Mouse (Mus musculus) lung, adult 2 months (tissue): ENCODE measurements around the gene Hspa1b. TPM values are rescaled to one million over a fixed set of nuclear protein-coding genes. Genes with fewer than 3 reads are reported as not detected.
A peak's percentile ranks its signal among the peaks of the same experiment; 100 is the strongest.
"Not testable (repeated sequence)": the region's sequence is repeated elsewhere in the genome, so short reads cannot be mapped to it uniquely, and the experiment has no call there.

Source experiments
- DNase-seq: peaks from one replicate; pipeline ENCODE4 v3.0.0; 2022
- H3K4me1 ChIP-seq: fragments of 200-500 bp; 2 replicates; pipeline ENCODE4 v1.6.1; 2011; ENCODE audit warnings: low read length; ENCODE audit not compliant: control insufficient read depth, insufficient read depth
- H3K4me3 ChIP-seq: fragments of 200-500 bp; replicated peaks from 2 replicates; pipeline ENCODE3; 2011; ENCODE audit warnings: low read depth, mild to moderate bottlenecking, control low read depth, low read length; ENCODE audit errors: extremely low read depth
- CTCF ChIP-seq: fragments of 200-500 bp; IDR thresholded peaks from 2 replicates; pipeline ENCODE4 v1.5.1; 2011; ENCODE audit warnings: mild to moderate bottlenecking, low read length, control low read depth; ENCODE audit not compliant: insufficient read depth
- POLR2A ChIP-seq: fragments of 200-500 bp; IDR thresholded peaks from 2 replicates; pipeline ENCODE4 v1.6.1; 2011; ENCODE audit warnings: low read depth, mild to moderate bottlenecking, control low read depth, low read length, borderline replicate concordance; ENCODE audit errors: extremely low read depth
- WGBS: fragments of 180-500 bp; shearing (Covaris S2); methylation state at CpG from one replicate; pipeline ENCODE4 v1.1.7; 2018; 5-methylcytosine and 5-hydroxymethylcytosine counted together
- polyA plus RNA-seq: library from polyadenylated mRNA; depleted of rRNA; stranded (reverse); fragments of >200 nt; gene quantifications from 2 replicates; pipeline ENCODE4 v1.2.3, GENCODE M21; 2012

Hspa1b gene
- polyA plus RNA-seq, 1 experiment = 20.1 TPM

DNA sequence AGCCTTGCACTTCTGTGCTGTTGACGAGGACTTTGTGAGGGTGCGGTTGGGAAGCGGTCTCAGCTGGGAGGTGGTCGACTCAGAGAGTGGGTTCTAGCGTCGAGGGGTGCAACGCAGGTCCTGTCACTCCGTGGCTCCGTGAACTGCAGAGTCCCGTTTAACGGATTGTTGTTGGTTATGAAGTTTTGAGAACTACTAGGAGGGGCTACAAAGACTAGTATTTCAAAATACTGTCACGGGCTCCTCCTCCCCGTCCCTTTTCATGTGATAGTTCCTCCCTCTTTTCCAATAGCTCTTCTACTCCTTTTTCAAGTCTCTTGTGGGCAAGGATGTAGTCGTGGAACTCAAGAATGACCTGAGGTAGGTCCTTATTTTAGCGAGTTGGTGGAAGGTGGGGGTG is 23.3 kb upstream of the Hspa1b start:
- TF ChIP-seq CTCF (no peak), POLR2A (no peak)
- under 1% methylated on average over 15 of the region's 15 CpGs for WGBS
- DNase-seq = no peak
- Histone ChIP-seq H3K4me1 (peaks cover 2% of the 10 kb centered on the region), H3K4me3 (peak overlapping the region; percentile 88)

DNA sequence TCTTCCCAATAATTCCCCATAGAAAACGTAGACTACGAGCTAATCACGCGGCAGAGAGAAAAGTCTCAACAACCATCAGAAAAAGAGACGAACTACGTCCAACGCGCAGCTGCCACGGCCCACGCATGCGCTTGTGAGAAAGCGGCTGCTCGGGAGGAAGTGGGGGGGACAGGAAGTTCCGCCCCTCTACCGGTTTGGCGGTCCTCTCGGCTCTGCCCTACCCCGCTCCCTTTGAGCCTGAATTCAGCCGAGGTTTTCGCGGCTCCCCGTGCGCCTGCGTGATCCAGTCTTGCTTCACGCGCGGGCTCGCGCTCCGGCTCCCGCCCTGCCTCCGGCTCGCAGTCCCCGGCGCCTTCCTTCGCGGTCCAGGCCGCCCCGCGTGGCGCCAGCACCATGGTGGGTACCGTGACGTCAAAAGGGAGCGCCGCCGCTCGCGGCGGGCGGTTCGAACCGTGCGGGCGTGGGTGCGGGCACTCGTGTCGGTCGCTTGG is 22.7 kb upstream of the Hspa1b start, which contains the start of gene Lsm2:
Gene Lsm2 (plus strand): TSS at position 173 of the 491 bp plus-strand sequence.
- Histone ChIP-seq H3K4me3 (peak within 1 kb of the TSS; percentile 88), H3K4me1 (peaks cover 2% of the 10 kb centered on the region)
- TF ChIP-seq POLR2A = peak; percentile 98; the same call in 1 of the 2 replicates
- TF ChIP-seq CTCF = no peak
- WGBS = 1% methylated on average over 58 of the region's 58 CpGs
- DNase-seq = peak; percentile 94

DNA sequence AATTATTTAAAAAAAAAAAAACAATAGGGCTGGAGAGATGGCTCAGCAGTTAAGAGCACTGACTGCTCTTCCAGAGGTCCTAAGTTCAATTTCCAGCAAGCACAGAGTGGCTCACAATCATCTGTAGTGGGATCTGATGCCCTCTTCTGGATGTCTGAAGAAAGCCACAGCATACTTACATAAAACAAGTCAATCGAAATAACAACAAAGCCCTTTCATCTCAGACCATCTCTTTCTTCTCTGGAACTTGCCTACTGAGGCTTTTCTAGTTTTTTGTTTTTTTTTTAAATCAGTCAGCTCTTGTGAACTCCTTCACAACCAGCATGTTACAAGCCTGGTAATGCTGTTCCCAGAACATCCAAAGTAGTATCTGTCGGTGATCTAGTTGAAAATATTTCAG is 21.6 kb upstream of the Hspa1b start:
- 6% methylated on average over 2 of the region's 2 CpGs for WGBS
- Histone ChIP-seq H3K4me1 (peaks cover 2% of the 10 kb centered on the region), H3K4me3 (peak overlapping the region; percentile 19)
- TF ChIP-seq POLR2A (no peak), CTCF (peak; percentile 28; the same call in 1 of the 2 replicates)
- no peak for DNase-seq

DNA sequence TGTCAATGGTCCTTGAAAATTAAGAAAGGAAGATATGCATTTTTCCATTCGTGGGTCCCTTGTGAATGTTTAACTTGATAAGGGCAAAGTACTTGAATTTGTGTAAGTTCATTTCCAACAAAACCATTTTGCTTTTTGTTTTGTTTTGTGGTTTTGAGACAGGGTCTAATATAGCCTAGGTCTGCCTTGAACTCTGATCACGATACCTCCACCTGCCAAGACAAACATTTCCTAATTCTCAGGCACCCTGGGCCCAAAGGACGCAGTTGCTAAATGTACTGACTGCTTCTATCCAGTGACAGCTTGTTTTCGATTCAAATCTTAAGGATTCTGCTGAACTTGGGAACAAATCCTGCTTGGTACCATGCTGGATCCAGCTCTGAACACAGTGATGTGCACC is 20.6 kb upstream of the Hspa1b start:
- Histone ChIP-seq H3K4me1 (peaks cover 2% of the 10 kb centered on the region), H3K4me3 (no peak overlapping the region)
- DNase-seq = no peak
- WGBS = 86% methylated on average over 4 of the region's 4 CpGs
- TF ChIP-seq CTCF = no peak
- no peak for TF ChIP-seq POLR2A

DNA sequence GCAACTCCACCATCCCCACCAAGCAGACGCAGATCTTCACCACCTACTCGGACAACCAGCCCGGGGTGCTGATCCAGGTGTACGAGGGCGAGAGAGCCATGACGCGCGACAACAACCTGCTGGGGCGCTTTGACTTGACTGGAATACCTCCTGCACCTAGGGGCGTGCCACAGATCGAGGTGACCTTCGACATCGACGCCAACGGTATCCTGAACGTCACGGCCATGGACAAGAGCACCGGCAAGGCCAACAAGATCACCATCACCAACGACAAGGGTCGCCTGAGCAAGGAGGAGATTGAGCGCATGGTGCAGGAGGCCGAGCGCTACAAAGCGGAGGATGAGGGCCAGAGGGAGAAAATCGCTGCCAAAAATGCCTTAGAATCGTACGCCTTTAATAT is 19.2 kb upstream of the Hspa1b start:
- H3K4me3 ChIP-seq = no peak overlapping the region
- H3K4me1 ChIP-seq = peaks cover 2% of the 10 kb centered on the region
- TF ChIP-seq POLR2A (no peak), CTCF (no peak)
- WGBS = 86% methylated on average over 27 of the region's 27 CpGs
- no peak for DNase-seq

DNA sequence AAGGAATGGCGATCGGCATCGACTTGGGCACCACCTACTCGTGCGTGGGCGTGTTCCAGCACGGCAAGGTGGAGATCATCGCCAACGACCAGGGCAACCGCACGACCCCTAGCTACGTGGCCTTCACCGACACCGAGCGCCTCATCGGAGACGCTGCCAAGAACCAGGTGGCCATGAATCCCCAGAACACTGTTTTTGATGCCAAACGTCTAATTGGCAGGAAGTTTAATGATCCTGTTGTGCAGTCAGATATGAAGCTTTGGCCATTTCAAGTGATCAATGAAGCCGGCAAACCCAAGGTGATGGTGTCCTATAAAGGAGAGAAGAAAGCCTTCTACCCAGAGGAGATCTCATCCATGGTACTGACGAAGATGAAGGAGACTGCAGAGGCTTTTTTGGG is 18.0 kb upstream of the Hspa1b start:
- H3K4me1 ChIP-seq = peaks cover 5% of the 10 kb centered on the region
- no peak overlapping the region for H3K4me3 ChIP-seq
- DNase-seq = no peak
- TF ChIP-seq POLR2A = no peak
- no peak for TF ChIP-seq CTCF
- WGBS = 93% methylated on average over 20 of the region's 20 CpGs

DNA sequence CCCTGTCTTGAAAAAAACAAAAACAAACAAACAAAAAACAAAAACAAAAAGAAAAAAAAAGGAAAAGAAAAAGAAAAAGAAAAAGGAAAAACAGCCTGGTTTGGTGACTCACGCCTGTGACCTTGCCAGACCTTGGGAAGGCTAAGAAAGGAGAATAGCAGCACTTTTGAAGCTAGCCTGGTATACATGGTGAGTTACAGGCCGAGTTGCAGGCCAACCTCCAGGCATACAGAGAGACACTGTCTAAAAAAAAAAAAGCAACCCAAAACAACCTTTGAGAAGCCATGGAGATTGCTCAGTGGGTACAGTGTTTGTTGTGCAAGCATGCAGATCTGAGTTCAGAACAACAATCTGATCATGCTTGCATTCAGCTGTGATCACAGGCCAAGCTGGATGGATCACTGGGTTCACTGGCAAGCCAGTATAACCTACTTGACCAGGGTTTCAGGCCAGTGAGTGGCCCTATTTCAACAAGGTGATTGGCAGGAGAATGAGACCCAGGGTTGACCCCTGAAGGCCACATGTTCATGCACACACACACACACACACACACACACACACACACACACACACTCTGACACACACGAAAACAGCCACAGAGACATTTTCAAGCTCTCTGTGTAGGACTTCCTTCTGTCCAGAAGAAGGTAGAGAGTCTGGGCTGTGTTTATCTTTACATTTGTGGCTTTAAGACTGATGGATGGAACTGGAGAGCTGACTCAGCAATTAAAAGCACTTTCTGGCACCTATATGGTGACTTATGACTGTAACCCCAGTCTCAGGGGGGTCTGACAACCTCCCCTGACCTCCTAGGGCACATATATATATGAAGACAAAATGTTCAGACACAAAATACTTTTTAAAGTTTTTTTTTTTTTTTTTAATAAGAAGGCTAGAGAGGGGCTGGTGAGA is 16.8 kb upstream of the Hspa1b start:
- WGBS = 82% methylated on average over 3 of the region's 3 CpGs
- Histone ChIP-seq H3K4me3 (no peak overlapping the region), H3K4me1 (peaks cover 3% of the 10 kb centered on the region)
- DNase-seq = no peak
- no peak for TF ChIP-seq POLR2A
- no peak for TF ChIP-seq CTCF

DNA sequence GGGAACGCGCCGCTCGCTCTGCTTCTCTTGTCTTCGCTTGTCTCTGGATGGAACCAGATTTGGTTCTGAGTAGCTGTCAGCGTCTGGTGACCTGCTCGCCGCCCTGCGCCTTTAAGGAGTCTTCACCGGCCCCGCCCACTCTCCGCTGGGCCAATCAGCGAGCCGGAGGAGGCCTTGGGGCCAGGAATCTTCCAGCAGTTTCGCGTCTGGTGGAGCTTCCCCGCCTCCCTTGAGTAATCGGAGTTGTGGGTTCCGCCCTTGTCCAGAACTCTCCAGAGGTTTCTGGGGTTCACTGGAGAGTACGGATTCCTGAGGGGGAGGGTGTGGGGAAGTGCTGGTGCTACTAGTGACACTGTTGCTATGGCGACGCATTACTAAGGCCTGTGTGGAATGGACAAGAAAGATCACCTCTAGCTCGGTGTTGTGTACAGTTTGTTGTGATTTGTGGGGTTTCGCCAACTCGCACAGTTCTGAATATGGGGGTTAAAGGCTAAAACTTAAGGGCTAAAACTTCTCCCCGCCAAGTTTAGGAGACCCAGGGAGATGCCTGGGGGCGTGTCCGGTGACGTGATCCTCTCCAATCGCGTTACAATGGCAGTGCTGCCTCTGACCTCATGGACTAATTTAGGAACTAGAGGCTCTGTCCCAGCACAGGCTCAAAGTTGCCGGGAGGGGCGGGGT is 13.2 kb upstream of the Hspa1b start, which contains the start of the genes Hspa1a and Hspa1l:
Gene Hspa1a (minus strand): TSS at position 88 of the 681 bp plus-strand sequence.
Gene Hspa1l (plus strand): TSS at position 635 of the 681 bp plus-strand sequence.
- under 1% methylated on average over 30 of the region's 33 CpGs for WGBS
- not testable (repeated sequence) for H3K4me1 ChIP-seq
- peak within 1 kb of the TSS; percentile 90 for H3K4me3 ChIP-seq
- TF ChIP-seq POLR2A = peak; percentile 76; the same call in 1 of the 2 replicates
- DNase-seq = peak; percentile 88

DNA sequence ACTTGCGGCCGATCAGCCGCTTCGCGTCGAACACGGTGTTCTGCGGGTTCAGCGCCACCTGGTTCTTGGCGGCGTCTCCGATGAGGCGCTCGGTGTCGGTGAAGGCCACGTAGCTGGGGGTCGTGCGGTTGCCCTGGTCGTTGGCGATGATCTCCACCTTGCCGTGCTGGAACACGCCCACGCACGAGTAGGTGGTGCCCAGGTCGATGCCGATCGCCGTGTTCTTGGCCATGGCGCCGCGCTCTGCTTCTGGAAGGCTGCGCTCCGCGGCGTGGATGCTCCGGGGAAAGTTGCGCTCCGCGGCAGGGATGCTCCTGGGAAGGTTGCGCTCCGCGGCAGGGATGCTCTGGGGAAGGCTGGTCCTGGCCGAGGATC is 12.6 kb upstream of the Hspa1b start:
- 1% methylated on average over 31 of the region's 43 CpGs for WGBS
- peak overlapping the region; percentile 48 for H3K4me3 ChIP-seq
- not testable (repeated sequence) for H3K4me1 ChIP-seq, DNase-seq

DNA sequence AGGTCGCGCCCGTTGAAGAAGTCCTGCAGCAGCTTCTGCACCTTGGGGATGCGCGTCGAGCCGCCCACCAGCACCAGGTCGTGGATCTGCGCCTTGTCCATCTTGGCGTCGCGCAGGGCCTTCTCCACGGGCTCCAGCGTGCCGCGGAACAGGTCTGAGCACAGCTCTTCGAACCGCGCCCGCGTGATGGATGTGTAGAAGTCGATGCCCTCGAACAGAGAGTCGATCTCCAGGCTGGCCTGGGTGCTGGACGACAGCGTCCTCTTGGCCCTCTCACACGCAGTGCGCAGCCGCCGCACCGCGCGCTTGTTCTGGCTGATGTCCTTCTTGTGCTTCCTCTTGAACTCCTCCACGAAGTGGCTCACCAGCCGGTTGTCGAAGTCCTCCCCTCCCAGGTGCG is 11.8 kb upstream of the Hspa1b start:
- DNase-seq, H3K4me1 ChIP-seq, H3K4me3 ChIP-seq: not testable (repeated sequence)
- 13% methylated on average over 21 of the region's 37 CpGs for WGBS

DNA sequence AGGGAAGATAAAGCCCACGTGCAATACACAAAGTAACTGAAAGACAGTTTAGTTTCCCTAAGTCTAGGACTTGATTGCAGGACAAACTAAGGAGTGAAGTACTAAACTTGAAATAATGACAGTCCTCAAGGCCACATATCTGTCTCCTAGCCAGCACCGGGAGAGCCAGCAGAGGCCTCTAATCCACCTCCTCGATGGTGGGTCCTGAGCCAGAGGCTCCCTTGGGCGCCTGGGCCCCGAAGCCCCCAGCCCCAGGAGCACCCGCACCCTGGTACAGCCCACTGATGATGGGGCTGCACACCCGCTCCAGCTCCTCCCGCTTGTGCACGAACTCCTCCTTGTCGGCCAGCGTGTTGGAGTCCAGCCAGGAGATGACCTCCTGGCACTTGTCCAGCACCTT is 10.8 kb upstream of the Hspa1b start, which contains the start of gene Gm20481:
Gene Gm20481 (plus strand): TSS at position 91 of the 400 bp plus-strand sequence.
- not testable (repeated sequence) for DNase-seq, H3K4me1 ChIP-seq, H3K4me3 ChIP-seq
- 54% methylated on average over 7 of the region's 11 CpGs for WGBS
